Mouse (Mus musculus) B cell, adult 2 months (primary cell): Measurements from ENCODE around the gene Osm.

ENCODE experiments used
- DNase-seq, 2 experiments: peaks; one replicate each; pipeline ENCODE4 v3.0.0; 2022

Osm gene

DNA sequence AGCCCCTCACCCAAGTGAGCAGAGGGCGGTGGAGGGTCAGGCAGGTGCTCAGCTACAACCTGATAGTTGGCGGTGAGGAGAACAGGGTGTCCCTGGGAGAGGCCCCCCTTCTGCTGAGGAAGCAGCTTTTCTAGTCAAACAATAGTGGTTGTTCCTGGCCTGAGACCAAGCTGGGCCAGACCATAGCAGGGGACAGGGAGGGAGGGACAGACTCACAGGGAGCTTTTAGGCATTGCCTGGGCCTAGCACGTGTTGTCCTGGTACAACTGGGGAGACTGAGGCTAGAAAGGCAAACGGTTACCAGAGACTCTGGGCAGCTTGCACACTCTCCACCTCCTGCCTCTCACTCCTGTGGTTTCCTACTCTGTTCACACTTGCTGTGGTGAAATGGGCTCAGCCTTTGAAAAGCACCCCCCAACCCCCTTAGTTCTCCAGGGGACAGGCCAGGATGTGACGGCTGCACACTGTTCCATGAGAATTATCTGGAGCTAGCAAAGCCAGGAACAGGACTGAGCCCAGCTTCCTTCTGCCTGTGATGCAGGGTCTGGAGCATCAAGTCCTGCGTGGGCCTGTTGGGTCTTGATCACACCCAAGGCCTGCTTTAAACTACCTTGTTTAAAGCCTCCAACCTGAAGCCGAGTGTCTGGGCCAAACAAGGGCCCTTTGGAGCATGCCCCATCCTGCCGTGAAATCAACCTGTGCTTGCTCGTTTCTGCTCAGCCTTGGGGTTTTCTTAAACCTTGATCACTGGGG, 19.8 kb upstream of the Osm start:
- no peak for DNase-seq

DNA sequence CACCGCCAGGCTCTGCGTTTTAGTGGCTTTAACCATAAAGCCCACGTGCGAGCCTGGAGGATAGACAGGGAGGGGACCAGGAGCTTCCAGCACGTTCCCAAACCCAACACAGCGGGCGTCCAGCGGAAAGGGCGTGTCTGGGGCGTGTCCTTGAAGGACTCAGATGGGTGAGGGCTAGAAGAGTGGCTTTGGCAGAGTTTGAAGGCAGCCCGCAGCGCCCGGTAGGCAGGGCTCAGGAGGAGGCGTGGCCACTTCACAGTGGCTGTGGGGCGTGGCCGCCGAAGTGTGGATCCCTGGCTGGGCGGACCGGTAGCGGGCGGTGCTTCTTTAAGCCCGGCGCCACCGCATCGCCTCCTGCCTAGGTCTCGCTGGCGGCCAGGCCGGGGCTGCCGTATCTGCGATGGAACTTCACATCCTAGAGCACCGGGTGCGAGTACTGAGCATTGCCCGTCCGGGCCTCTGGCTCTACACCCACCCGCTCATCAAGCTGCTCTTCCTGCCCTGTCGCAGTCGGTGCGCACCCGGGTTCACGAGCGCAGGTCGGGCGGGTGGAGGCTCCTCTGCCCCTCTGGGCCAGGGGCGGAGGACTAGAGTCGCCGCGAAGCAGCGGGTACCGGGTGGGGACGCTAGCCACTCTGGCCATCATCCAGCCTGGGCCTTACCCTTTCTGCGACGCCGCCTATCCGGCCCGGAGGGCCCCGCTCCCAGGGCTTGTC, 18.1 kb upstream of the Osm start, which contains the start of gene Castor1:
Gene Castor1, plus strand, starts transcription at position 312 of the 716 bp plus-strand sequence.
- peak; percentile 87 to 88 for DNase-seq

DNA sequence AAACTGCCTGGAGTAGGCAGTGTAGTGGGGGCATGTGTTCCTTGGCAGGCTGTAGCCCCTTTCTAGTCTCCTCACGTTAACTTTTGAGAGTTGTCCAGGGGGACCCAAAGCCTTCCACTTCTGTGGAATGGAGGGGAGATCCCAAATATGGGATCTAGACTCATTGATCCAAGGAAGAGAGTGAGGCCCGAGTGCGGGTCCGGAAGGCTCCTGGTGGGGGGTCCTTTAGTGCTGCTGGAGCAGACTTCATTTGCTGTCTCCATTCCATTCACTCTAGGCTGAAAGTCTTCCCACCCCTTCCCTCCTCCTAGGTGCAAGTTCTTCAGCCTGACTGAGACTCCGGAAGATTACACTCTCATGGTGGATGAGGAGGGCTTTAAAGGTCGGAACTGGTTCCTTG, 17.6 kb upstream of the Osm start:
- DNase-seq, result no peak

DNA sequence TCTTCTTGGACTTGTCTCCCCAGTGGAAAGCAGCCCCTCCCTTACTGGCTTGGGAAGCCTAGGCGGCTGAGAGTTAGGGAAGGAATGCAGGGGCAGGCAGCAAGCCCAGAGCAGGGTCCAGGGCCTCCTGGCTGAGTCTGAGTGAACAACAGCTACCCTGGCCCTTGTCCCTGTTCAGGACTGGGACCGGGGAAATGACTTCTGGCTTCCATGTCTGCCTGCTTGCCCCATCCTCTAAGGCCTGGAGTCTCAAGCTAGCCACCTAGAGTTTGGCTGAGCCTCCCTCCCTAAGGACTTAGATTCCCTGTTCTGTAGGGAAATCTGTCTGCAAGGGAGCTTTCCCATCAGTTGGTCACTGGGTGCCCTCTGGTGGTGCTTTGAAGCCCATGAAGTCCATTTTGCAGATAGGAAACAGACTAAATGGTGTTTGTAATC, 16.9 kb upstream of the Osm start:
- DNase-seq, result peak; percentile 53 to 56

DNA sequence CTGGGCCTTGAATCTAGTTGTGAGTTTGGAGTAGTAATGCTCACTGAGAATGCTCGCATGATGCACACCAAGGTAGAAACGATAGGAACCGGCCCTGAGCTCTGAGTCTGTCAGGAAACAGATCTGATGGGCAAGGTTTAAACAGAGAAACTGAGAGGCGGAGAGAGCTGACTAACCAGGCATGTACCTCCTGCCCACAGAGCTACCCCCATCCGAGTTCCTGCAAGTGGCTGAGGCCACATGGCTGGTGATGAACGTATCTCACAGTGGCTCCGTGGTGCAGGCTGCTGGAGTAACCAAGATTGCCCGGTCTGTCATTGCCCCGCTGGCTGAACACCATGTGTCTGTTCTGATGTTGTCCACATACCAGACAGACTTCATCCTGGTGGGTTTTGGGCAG, 16.3 kb upstream of the Osm start:
- DNase-seq, result no peak

DNA sequence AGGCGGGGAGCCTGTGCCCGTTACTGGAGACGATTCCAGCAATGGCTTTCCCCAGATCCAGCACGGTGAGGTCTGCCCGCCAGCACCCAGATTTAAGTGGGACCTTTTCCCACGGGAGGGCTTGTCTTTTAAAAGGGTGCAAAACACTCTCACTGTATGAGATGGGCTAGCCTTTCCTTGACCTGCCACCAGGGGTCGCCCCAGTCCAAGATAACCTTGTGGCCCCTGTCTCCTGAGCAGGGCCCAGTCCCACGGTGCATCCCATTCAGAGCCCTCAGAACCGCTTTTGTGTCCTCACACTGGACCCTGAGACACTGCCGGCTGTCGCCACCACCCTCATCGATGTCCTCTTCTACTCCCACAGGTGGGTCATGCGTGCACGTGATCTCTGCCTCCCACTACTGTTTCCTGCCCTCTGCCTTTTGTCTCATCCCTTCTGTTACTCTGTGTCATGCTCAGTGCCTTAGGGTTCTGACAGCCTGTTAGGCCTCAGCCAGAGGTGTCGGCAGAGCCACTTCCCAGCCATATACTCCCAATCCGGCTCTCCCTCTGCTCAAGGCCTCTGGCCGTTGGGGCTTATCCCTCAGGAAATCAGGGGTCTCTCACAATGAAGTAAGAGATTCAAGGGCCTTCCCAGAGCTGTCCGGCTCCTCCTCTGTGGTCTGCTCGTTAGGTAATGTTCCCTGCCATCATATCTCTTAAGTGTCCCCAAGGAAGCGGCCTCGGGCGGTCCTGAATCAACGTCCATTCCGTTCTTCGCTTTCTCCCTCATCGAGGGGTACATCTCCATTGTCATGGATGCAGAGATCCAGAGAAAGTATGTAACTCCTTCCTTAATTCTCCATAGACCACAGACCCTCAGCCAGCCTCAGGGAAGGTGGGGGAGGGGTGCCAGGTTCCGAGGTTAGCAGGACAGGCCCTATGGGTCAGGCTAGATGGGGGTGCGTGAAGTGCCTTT, 15.5 kb upstream of the Osm start:
- peak; percentile 94 for DNase-seq

DNA sequence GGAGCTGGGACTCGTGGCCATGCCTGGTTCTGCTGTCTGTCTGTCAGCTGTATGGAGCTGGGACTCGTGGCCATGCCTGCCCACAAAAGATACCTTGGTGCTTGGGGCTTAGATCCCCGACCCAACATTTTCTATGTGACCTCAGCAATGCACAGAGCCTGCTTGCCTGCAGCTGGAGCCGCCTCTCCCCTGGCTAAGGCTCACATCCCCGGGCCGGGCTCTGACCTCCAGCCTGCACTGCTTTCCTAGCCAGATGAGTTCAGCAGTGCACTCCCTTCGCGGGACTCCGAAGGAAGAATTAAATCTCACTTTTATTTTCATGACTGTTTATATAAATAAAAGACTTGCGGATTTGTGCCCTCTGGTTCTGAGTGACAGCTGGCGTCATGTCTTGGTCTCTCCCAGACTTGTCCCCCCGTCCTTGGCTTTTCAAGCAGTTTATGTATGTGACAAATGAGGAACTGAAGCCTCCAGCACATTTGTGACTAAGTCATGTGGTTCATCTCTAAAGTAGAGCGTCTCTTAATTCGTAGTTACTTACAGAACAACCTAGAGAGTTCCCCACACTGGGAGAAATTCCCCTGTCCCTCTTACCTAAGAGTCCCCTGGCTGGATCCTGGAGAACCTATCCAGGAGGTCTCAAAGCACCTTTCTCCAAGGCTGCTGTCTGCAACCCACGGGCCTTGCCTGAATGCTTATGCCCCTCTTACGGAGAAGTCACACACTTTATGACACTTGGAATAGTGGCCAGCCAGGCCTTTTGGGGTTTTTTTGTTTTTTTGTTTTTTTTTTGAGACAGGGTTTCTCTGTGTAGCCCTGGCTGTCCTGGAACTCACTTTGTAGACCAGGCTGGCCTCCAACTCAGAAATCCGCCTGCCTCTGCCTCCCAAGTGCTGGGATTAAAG, 13.9 kb upstream of the Osm start:
- DNase-seq, result peak; percentile 25 to 31

DNA sequence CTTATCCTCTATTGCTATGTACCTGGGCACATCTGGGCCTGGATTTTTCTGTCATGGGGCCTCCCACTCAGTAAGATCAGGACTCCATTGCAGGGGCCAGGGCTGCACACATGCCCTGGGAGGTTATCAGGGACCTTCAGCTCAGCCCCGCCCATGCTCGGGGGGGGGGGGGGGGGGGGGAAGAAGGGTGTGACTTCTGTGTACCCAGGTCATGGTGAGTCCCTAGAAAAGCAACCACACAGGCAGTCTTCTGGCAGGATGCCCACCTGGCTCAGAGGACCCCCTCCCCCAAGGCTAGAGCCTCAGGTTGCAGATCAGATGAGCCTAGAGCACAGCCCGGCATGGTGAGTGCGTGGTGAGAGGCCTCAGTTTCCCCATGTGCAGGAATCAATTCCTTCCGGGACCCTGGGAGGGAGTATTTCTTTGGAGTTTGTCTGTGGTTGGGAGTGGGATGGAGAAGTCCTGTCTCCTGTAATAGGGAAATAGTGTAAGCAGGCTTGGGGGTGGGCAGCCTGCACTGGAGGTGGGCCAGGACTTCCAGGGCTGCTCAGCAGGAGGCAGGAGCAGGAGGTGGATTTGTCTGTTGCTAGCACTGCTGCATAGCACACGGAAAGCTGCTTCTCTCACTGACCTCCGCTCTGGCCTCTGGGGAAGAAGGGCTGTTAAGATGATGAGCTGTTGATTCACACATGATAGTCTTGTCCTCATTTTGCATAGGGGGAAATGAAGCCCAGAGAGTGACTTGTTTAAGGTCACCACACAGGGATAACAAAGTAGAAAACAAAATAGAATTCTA, 12.6 kb upstream of the Osm start:
- no peak for DNase-seq

DNA sequence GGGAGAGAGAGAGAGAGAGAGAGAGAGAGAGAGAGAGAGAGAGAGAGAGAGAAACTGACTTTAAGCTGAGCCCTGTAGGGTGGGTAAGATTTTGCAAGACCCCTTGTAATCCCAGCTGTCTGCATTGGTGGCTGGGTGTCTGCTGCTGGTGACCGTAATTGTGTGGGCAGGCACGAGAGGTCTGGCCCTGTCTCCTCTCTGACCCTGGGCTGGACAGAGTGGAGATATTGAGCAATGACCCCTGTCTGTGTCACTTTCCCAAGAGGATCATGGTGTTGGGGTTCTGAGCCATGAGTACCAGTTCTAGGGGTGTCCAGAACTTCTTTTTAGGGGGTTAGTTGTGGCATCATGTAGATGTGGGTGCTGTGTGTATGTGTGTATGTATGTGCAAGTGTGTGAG, 12.0 kb upstream of the Osm start:
- no peak for DNase-seq

DNA sequence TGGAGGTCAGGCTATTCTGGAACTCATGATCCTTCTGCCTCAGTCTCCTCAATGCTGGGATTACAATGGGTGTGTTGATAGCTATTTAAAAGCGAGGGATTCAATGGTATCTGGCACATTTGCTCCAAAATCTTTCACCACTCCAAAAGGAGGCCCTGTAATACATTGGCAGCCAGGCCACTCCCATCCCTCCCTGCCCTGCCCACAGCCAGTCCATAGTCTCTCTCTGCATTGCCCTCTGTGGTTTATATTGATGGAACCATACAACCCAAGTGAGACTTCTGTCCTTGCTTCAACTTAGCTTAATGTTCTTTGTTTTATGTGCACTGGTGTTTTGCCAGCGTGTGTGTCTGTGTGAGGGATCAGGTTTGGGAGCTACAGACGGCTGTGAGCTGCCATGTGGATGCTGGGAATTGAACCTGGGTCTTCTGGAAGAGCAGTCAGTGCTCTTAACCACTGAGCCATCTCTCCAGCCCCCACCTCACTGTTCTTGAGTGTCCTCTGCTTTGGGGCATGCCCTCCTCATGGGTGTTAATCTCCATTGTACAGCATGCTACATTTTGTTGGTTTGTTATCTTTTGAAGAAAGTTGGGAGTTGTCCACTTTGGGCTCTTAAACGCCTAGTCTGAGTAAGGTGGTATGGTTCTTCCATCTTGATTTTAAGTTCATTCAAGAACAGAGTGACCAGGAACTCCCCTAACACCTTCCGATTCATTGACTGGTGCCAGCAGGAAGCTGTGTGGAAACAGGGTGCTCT, 9.5 kb upstream of the Osm start:
- DNase-seq, result no peak

DNA sequence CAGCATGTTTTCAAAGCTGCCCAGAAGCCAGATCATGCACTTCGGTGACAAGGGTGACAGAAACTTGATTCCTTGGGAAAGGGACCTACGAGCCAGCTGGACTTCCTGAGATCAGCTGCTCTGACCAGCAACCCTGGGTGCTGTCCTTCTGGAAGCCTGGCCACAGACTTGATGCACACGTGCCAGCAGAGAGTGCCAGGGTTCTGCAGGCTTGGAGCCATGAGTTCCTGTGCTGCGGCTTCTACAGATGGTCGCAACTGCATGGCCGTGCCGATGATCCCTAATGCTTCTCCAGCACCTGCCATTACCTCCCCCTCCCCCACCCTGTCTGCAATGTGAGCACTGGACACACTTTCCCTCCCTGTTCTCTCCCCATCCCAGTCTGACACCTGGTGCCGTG, 7.8 kb upstream of the Osm start:
- DNase-seq, result no peak

DNA sequence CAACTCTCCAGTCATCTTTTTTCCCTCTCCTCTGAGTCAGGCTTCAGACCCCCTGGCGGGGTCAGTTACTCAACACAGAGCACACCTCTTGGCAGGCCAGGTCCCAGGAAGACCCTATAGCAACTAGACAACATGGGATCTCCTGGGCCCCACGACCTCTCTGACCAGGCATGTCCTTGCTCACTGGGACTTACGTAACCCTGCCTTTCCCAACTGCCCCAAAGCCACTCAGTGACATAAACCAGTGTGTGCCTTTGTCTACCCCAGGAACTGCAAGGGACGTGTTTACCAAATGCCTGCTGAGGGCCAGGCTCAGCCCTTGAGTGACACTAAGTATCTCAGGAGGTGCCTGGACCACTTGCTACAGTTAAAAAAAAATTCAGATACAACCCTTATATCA, 6.4 kb upstream of the Osm start:
- DNase-seq, result no peak

DNA sequence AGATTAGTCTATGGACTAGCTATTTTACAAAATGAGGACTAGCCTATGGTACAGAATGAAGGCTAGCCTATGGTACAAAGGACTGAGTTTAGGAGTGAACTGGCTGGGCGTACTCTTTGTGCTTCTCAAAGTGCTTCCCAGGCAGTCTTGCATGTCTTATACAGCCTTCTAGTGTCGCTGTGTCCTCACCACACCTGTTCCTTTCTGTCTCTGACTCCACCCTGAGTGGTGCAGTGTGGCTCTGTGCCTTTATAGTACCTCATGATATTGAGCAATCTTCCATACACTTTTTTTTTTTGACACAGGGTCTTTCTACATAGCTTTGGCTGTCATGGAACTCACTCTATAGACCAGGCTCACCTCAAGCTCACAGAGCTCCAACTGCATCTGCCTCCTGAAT, 4.8 kb upstream of the Osm start:
- DNase-seq, result no peak

DNA sequence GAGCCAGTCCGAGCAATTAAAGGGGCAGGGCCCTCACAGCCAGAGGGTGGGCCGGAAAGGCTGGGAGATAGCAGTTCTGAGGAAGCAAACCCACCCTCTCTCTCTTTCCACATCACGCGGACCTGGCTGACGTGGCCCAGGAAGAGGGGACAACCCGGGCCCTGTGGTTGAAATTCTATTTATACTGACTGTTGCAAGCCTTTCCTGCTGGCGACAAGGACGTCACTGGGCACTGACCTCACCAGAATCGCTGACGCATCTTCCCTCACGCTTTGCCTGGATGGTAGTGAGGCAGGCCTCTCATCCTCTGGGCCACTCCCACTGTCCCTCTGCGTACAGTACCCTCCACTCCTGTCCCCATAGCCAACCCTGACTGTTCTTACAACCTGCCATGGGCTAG, 3.6 kb upstream of the Osm start:
- no peak for DNase-seq

DNA sequence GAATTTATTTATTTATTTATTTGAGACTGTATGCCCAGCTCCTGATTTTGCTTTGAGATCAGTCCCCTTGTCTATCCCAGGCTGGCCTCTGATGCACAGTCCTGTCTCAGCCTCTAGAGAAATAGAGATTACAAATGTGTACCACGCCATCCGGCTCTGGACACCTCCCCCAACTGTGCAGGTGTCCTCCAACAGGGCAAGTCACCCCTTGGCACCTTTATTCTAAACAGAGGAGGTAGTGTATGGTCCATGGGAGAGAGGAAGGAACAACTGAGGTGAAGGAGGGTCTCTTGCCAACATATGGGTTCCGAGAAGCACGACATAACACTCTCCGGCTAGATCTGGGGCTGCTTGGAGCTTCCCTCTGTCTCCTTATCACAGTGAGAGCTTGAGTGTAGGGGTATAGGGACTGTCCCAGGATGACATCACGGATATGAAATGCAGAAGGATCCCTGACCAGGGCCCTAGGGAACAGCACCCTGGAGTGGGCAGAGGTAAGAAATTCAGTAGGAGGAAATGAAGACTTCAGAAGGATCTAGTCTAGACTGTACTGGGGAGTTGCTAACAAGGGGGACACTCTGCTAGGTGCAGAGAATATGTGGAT, 1.1 kb upstream of the Osm start:
- DNase-seq, result no peak

DNA sequence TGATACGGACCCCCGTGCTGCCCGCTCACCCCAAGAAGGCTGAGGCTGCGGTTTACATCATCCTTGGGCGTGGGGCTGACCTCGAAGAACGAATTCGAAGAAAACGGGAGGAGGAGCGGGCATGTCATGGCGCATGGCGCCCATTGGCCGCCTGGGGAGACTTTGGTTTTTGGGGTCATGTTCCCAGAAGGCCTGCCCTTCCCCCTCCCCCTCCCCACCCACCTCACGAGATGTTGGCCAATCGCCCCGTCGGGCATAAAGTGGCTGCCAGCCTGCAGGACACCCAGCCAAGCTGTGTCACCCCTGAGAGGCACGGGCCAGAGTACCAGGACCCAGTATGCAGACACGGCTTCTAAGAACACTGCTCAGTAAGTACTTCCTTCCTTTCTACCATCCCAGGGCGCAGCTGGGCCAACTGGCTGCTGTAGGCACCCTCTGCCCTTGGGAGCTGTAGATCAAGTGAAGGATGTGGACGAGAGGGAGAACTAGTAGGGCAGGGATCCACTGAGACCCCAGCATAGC, 387 bp downstream of the Osm start:
- peak; percentile 26 to 31 for DNase-seq

DNA sequence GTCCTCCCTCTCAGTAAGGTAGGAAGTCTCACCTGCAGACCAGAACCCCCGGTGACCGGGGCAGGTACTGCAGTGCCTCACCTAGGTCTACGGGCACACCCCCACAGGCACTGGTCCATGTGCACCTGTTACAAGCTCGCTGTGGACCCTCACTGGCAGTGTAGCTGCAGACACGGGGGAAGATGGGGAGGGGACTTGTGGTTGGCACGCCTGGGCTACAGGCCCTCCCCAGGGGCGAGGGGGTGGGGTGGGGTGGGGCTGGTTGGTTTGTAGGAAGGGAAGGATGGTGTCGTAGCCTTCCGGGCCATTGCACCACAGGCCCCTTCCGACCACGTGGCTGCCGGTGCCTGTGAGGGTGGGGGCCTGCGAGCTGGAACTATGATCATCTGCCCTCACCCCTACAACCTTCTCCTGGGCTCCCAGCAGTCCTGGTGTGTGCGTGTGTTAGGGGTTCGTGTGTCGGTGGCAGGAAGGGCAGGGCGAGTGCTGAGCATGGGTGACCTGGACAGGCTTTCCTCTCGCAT, 1.2 kb downstream of the Osm start:
- peak; percentile 76 to 77 for DNase-seq

DNA sequence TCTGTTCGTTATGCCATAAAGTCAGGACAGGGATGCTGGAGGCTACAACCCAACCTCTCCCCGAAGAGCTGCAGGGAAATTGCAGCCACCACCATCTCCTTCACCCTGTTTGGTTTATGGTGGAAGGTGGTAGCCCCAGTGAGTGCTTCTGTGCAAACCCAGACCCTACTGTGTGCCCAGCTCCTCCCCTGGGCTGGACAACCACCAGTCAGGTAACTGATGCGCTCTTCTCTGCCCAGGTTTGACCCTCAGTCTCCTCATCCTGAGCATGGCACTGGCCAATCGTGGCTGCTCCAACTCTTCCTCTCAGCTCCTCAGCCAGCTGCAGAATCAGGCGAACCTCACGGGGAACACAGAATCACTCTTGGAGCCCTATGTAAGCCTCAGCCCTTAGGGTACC, 1.9 kb downstream of the Osm start:
- DNase-seq, result no peak

DNA sequence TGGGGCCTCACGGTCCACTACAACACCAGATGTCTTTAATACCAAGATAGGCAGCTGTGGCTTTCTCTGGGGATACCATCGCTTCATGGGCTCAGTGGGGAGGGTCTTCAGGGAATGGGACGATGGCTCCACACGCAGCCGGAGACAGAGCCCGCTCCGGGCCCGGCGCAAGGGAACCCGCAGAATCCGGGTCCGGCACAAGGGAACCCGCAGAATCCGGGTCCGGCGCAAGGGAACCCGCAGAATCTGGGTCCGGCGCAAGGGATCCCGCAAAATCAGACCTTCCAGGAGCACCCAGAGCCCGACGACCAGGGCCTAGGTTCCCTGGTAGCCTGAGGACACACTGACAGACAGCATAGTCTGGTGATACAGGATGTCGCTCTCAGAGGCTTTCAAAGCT, 3.5 kb downstream of the Osm start:
- no peak for DNase-seq

DNA sequence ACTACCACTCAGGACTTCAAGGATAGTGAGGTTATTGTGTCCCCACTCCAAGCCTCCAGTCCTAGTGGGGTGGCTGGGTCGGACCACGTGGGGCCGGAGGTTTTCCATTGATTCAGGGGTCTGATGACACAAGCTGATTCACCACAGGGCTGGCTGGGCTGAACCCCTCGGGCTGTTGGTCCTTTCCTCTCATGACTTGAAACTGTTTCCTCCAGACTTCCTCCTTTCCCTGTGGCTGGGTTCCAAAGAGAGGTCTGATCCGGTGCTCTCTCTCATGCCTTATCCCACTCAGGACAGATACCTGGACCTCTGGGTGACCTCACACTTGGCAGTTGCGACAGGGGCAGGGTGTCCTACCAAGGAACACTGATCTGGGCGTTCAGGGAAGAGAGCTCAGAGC, 3.9 kb downstream of the Osm start:
- DNase-seq, result no peak
